Mouse (Mus musculus): ENCODE results near the gene Pck1. TPM values are rescaled to one million over a fixed set of nuclear protein-coding genes. Genes with fewer than 3 reads are reported as not detected.

Gene Pck1
- polyA plus RNA-seq, 1 experiment from 2014 or later, result 0.13 TPM

- no peaks in the 10 kb centered on the region for H3K9me3 ChIP-seq (ENCODE audit: control insufficient read depth, low read length)
- WGBS, result 91% methylated on average over 10 of the region's 10 CpGs
- no peak for ATAC-seq (ENCODE audit: low read depth)
Measured at GRCm38 (mm10) chr2:173164946-173165345, 12.1 kb downstream of the Pck1 start.

GRCm38 (mm10) chr2:173165357-173165756 lies 12.5 kb downstream of the Pck1 start:
- Histone ChIP-seq H3K4me3 (ENCODE audit: low read depth, low read length) (no peak overlapping the region), H3K36me3 (ENCODE audit: control insufficient read depth, insufficient read depth, low read length) (no peaks in the 10 kb centered on the region), H3K9ac (ENCODE audit: low read depth, low read length) (no peak overlapping the region), H3K4me2 (ENCODE audit: low read depth, low read length) (no peak overlapping the region), H3K9me3 (ENCODE audit: control insufficient read depth, low read length) (no peaks in the 10 kb centered on the region), H3K27me3 (replicated peaks; ENCODE audit: control insufficient read depth, insufficient read depth, low read length) (no peaks in the 10 kb centered on the region), H3K27ac (replicated peaks; ENCODE audit: low read depth, low read length) (no peak overlapping the region), H3K4me1 (ENCODE audit: control insufficient read depth, insufficient read depth, low read length) (no peaks in the 10 kb centered on the region)
- DNase-seq (ENCODE audit: low spot score), result no peak
- WGBS, result 86% methylated on average over 10 of the region's 10 CpGs
- ATAC-seq (ENCODE audit: low read depth), result no peak

More at GRCm38 (mm10) chr2:173164946-173165345, 12.1 kb downstream of the Pck1 start:
- no peak for DNase-seq (ENCODE audit: low spot score)
- no peaks in the 10 kb centered on the region for H3K36me3 ChIP-seq (ENCODE audit: control insufficient read depth, insufficient read depth, low read length)
- no peak overlapping the region for H3K9ac ChIP-seq (ENCODE audit: low read depth, low read length)
- H3K27me3 ChIP-seq (replicated peaks; ENCODE audit: control insufficient read depth, insufficient read depth, low read length), result no peaks in the 10 kb centered on the region
- no peaks in the 10 kb centered on the region for H3K4me1 ChIP-seq (ENCODE audit: control insufficient read depth, insufficient read depth, low read length)
- no peak overlapping the region for H3K4me2 ChIP-seq (ENCODE audit: low read depth, low read length)
- H3K4me3 ChIP-seq (ENCODE audit: low read depth, low read length), result no peak overlapping the region
- H3K27ac ChIP-seq (replicated peaks; ENCODE audit: low read depth, low read length), result no peak overlapping the region

- Histone ChIP-seq H3K9me3 (ENCODE audit: control insufficient read depth, low read length) (no peaks in the 10 kb centered on the region), H3K36me3 (ENCODE audit: control insufficient read depth, insufficient read depth, low read length) (no peaks in the 10 kb centered on the region), H3K9ac (ENCODE audit: low read depth, low read length) (no peak overlapping the region), H3K27me3 (replicated peaks; ENCODE audit: control insufficient read depth, insufficient read depth, low read length) (peaks cover 3% of the 10 kb centered on the region; the same call in 1 of the 2 replicates), H3K27ac (replicated peaks; ENCODE audit: low read depth, low read length) (no peak overlapping the region), H3K4me1 (ENCODE audit: control insufficient read depth, insufficient read depth, low read length) (peaks cover 24% of the 10 kb centered on the region), H3K4me3 (ENCODE audit: low read depth, low read length) (no peak overlapping the region), H3K4me2 (ENCODE audit: low read depth, low read length) (no peak overlapping the region)
- 70% methylated on average over 5 of the region's 5 CpGs for WGBS
- no peak for DNase-seq (ENCODE audit: low spot score)
- no peak for ATAC-seq (ENCODE audit: low read depth)
Measured at GRCm38 (mm10) chr2:173168411-173168851, 15.6 kb downstream of the Pck1 start.

- WGBS, result 74% methylated on average over 2 of the region's 2 CpGs
- H3K27ac ChIP-seq (replicated peaks; ENCODE audit: low read depth, low read length), result no peak overlapping the region
- H3K9ac ChIP-seq (ENCODE audit: low read depth, low read length), result no peak overlapping the region
- H3K4me3 ChIP-seq (ENCODE audit: low read depth, low read length), result no peak overlapping the region
- peaks cover 3% of the 10 kb centered on the region; the same call in 1 of the 2 replicates for H3K27me3 ChIP-seq (replicated peaks; ENCODE audit: control insufficient read depth, insufficient read depth, low read length)
- DNase-seq (ENCODE audit: low spot score), result no peak
- H3K36me3 ChIP-seq (ENCODE audit: control insufficient read depth, insufficient read depth, low read length), result no peaks in the 10 kb centered on the region
- H3K9me3 ChIP-seq (ENCODE audit: control insufficient read depth, low read length), result no peaks in the 10 kb centered on the region
- peaks cover 24% of the 10 kb centered on the region for H3K4me1 ChIP-seq (ENCODE audit: control insufficient read depth, insufficient read depth, low read length)
- no peak for ATAC-seq (ENCODE audit: low read depth)
- H3K4me2 ChIP-seq (ENCODE audit: low read depth, low read length), result no peak overlapping the region
Measured at GRCm38 (mm10) chr2:173170081-173170480, 17.2 kb downstream of the Pck1 start.

GRCm38 (mm10) chr2:173170715-173171114 lies 17.9 kb downstream of the Pck1 start:
- Histone ChIP-seq H3K36me3 (ENCODE audit: control insufficient read depth, insufficient read depth, low read length) (no peaks in the 10 kb centered on the region), H3K4me3 (ENCODE audit: low read depth, low read length) (no peak overlapping the region), H3K27ac (replicated peaks; ENCODE audit: low read depth, low read length) (no peak overlapping the region), H3K9me3 (ENCODE audit: control insufficient read depth, low read length) (no peaks in the 10 kb centered on the region), H3K4me2 (ENCODE audit: low read depth, low read length) (no peak overlapping the region), H3K9ac (ENCODE audit: low read depth, low read length) (no peak overlapping the region), H3K27me3 (replicated peaks; ENCODE audit: control insufficient read depth, insufficient read depth, low read length) (peaks cover 3% of the 10 kb centered on the region; the same call in 1 of the 2 replicates), H3K4me1 (ENCODE audit: control insufficient read depth, insufficient read depth, low read length) (peaks cover 24% of the 10 kb centered on the region)
- no peak for ATAC-seq (ENCODE audit: low read depth)
- DNase-seq (ENCODE audit: low spot score), result no peak
- WGBS, result 73% methylated on average over 2 of the region's 2 CpGs

- Histone ChIP-seq H3K9ac (ENCODE audit: low read depth, low read length) (peak overlapping the region; percentile 58), H3K9me3 (ENCODE audit: control insufficient read depth, low read length) (no peaks in the 10 kb centered on the region), H3K4me2 (ENCODE audit: low read depth, low read length) (peak overlapping the region; percentile 54), H3K4me3 (ENCODE audit: low read depth, low read length) (peak overlapping the region; percentile 22), H3K4me1 (ENCODE audit: control insufficient read depth, insufficient read depth, low read length) (peaks cover 24% of the 10 kb centered on the region), H3K27ac (replicated peaks; ENCODE audit: low read depth, low read length) (peak overlapping the region; percentile 98; the same call in 1 of the 2 replicates), H3K36me3 (ENCODE audit: control insufficient read depth, insufficient read depth, low read length) (no peaks in the 10 kb centered on the region), H3K27me3 (replicated peaks; ENCODE audit: control insufficient read depth, insufficient read depth, low read length) (peaks cover 3% of the 10 kb centered on the region; the same call in 1 of the 2 replicates)
- WGBS, result 6% methylated on average over 21 of the region's 30 CpGs
- ATAC-seq (ENCODE audit: low read depth) (no peak), DNase-seq (ENCODE audit: low spot score) (peak; percentile 75)
Measured at GRCm38 (mm10) chr2:173171470-173171869, 18.6 kb downstream of the Pck1 start.

- Histone ChIP-seq H3K4me3 (ENCODE audit: low read depth, low read length) (peak overlapping the region; percentile 22; the same call in 1 of the 2 replicates), H3K27me3 (replicated peaks; ENCODE audit: control insufficient read depth, insufficient read depth, low read length) (peaks cover 3% of the 10 kb centered on the region; the same call in 1 of the 2 replicates), H3K27ac (replicated peaks; ENCODE audit: low read depth, low read length) (peak overlapping the region; percentile 98), H3K4me1 (ENCODE audit: control insufficient read depth, insufficient read depth, low read length) (peaks cover 24% of the 10 kb centered on the region), H3K9ac (ENCODE audit: low read depth, low read length) (no peak overlapping the region), H3K4me2 (ENCODE audit: low read depth, low read length) (peak overlapping the region; percentile 54; the same call in 1 of the 2 replicates), H3K36me3 (ENCODE audit: control insufficient read depth, insufficient read depth, low read length) (no peaks in the 10 kb centered on the region), H3K9me3 (ENCODE audit: control insufficient read depth, low read length) (no peaks in the 10 kb centered on the region)
- DNase-seq (ENCODE audit: low spot score) (no peak), ATAC-seq (ENCODE audit: low read depth) (no peak)
- WGBS, result 73% methylated on average over 5 of the region's 5 CpGs
Measured at GRCm38 (mm10) chr2:173171956-173172355, 19.1 kb downstream of the Pck1 start.

GRCm38 (mm10) chr2:173172386-173172785 lies 19.5 kb downstream of the Pck1 start:
- ATAC-seq (ENCODE audit: low read depth) (no peak), DNase-seq (ENCODE audit: low spot score) (no peak)
- Histone ChIP-seq H3K27ac (replicated peaks; ENCODE audit: low read depth, low read length) (peak overlapping the region; percentile 98), H3K27me3 (replicated peaks; ENCODE audit: control insufficient read depth, insufficient read depth, low read length) (peaks cover 3% of the 10 kb centered on the region; the same call in 1 of the 2 replicates), H3K9me3 (ENCODE audit: control insufficient read depth, low read length) (no peaks in the 10 kb centered on the region), H3K4me1 (ENCODE audit: control insufficient read depth, insufficient read depth, low read length) (peaks cover 24% of the 10 kb centered on the region), H3K4me3 (ENCODE audit: low read depth, low read length) (no peak overlapping the region), H3K9ac (ENCODE audit: low read depth, low read length) (no peak overlapping the region), H3K36me3 (ENCODE audit: control insufficient read depth, insufficient read depth, low read length) (no peaks in the 10 kb centered on the region), H3K4me2 (ENCODE audit: low read depth, low read length) (no peak overlapping the region)
- WGBS, result 89% methylated on average over 1 of the region's 1 CpGs

GRCm38 (mm10) chr2:173173008-173173407 lies 20.2 kb downstream of the Pck1 start:
- peak; percentile 43 for DNase-seq (ENCODE audit: low spot score)
- Histone ChIP-seq H3K27ac (replicated peaks; ENCODE audit: low read depth, low read length) (peak overlapping the region; percentile 98), H3K4me1 (ENCODE audit: control insufficient read depth, insufficient read depth, low read length) (peaks cover 24% of the 10 kb centered on the region), H3K36me3 (ENCODE audit: control insufficient read depth, insufficient read depth, low read length) (no peaks in the 10 kb centered on the region), H3K27me3 (replicated peaks; ENCODE audit: control insufficient read depth, insufficient read depth, low read length) (peaks cover 3% of the 10 kb centered on the region; the same call in 1 of the 2 replicates), H3K9me3 (ENCODE audit: control insufficient read depth, low read length) (no peaks in the 10 kb centered on the region), H3K4me3 (ENCODE audit: low read depth, low read length) (no peak overlapping the region), H3K9ac (ENCODE audit: low read depth, low read length) (peak overlapping the region; percentile 47; the same call in 1 of the 2 replicates), H3K4me2 (ENCODE audit: low read depth, low read length) (peak overlapping the region; percentile 64)
- WGBS, result 32% methylated on average over 2 of the region's 2 CpGs
- no peak for ATAC-seq (ENCODE audit: low read depth)
